ENCODE assay signal across 19 mouse cellular contexts in genomic region chr4:98478005-98478404, GRCm38 (mm10).
DNase-seq lines count a peak whose midpoint lies in the region; ATAC-seq and TF ChIP-seq lines count a peak whose summit lies in the region.
"Had no signal": no experiment of that assay in that cellular context is flagged by ENCODE, and none has a peak within 500 bp of the region (broad histone marks: within the 10 kb centered on the region; RNA-seq: fewer than 3 reads in every experiment).

No protein-coding gene starts in this region.

- H3K4me1 ChIP-seq in forebrain, embryonic 13.5 days, result 0 out of 2 replicates have a peak, but pooled peaks cover 3% of the 10 kb centered on the region
- H3K4me1 ChIP-seq: heart, embryonic 15.5 days had no signal

- peak overlapping the region; percentile 24 for H3K4me2 ChIP-seq in myocyte (ENCODE audit: low read depth)
- no peak overlapping the region for H3K4me2 ChIP-seq in forebrain, embryonic 13.5 days
- H3K4me2 ChIP-seq: heart, embryonic 11.5 days; heart, embryonic 15.5 days; hindbrain, embryonic 13.5 days had no signal

- H3K9me3 ChIP-seq in forebrain, embryonic 13.5 days (replicated peaks), result no peaks in the 10 kb centered on the region
- H3K9me3 ChIP-seq: embryonic facial prominence, embryonic 10.5 days; heart, embryonic 15.5 days; hindbrain, embryonic 13.5 days had no signal

- no peak overlapping the region for H3K27ac ChIP-seq in forebrain, embryonic 13.5 days
- H3K27ac ChIP-seq: embryonic facial prominence, embryonic 10.5 days; heart, adult 2 months; heart, embryonic 15.5 days; hindbrain, embryonic 13.5 days had no signal

- DNase-seq in frontal cortex, postnatal 36 days (ENCODE audit: low spot score in 2 of 2), result no peak
- DNase-seq in adipocyte (ENCODE audit: low spot score), result peak; percentile 32
- no peak for DNase-seq in kidney, adult 8-10 months
- DNase-seq: adrenal gland, postnatal 25 days; cerebellum, adult 2 months; cerebellum, postnatal 10 days; gastrocnemius, postnatal 14 days; heart, adult 2 months; heart, postnatal 14 days had no signal

- TF ChIP-seq POLR2A in myocyte (IDR thresholded peaks at IDR 0.05; ENCODE audit: insufficient read length, low read depth), result no peak

- H3K27me3 ChIP-seq in myocyte (ENCODE audit: control insufficient read depth, insufficient read depth, insufficient read length), result no peaks in the 10 kb centered on the region
- no peaks in the 10 kb centered on the region for H3K27me3 ChIP-seq in forebrain, embryonic 13.5 days
- H3K27me3 ChIP-seq: CH12.LX; heart, embryonic 15.5 days; hindbrain, embryonic 13.5 days had no signal

- WGBS in forebrain, embryonic 13.5 days, result 75% methylated on average over 3 of the region's 3 CpGs

- H3K36me3 ChIP-seq in myocyte (ENCODE audit: control insufficient read depth, insufficient read depth), result no peaks in the 10 kb centered on the region
- no peaks in the 10 kb centered on the region for H3K36me3 ChIP-seq in forebrain, embryonic 13.5 days (ENCODE audit: poor library complexity, severe bottlenecking)
- H3K36me3 ChIP-seq: embryonic facial prominence, embryonic 10.5 days; heart, embryonic 15.5 days; hindbrain, embryonic 13.5 days had no signal

- no peak overlapping the region for H3ac ChIP-seq in myocyte (ENCODE audit: control insufficient read depth, insufficient read length)

- ATAC-seq in frontal cortex, adult (ENCODE audit: low TSS enrichment), result peak; percentile 89
- ATAC-seq in forebrain, embryonic 13.5 days, result no peak
- no peak for ATAC-seq in inflammation-experienced regulatory T-cells, adult 6 months
- ATAC-seq: forebrain, embryonic 14.5 days had no signal

- no peaks in the 10 kb centered on the region for H3K79me2 ChIP-seq in myocyte (ENCODE audit: control insufficient read depth, insufficient read depth)

- H3K4me3 ChIP-seq in myocyte, result no peak overlapping the region
- no peak overlapping the region for H3K4me3 ChIP-seq in forebrain, embryonic 13.5 days
- H3K4me3 ChIP-seq: embryonic facial prominence, embryonic 10.5 days; heart, adult 2 months; heart, embryonic 15.5 days; hindbrain, embryonic 13.5 days had no signal

- no peak overlapping the region for H3K9ac ChIP-seq in forebrain, embryonic 13.5 days
- H3K9ac ChIP-seq: heart, embryonic 15.5 days; hindbrain, embryonic 13.5 days had no signal

TF ChIP-seq in myocyte, 11 proteins besides CTCF, POLR2A, EP300 and RAD21:
- no peak for TF ChIP-seq MYOG (IDR thresholded peaks at IDR 0.05; ENCODE audit: control insufficient read depth in 1 of 3, insufficient read depth in 1 of 3, insufficient read length in 2 of 3, low read depth in 2 of 3)
- no peak for TF ChIP-seq SRF (IDR thresholded peaks at IDR 0.05; ENCODE audit: control insufficient read depth, insufficient read length, low read depth)
- no peak for TF ChIP-seq MYOD1 (IDR thresholded peaks at IDR 0.05; ENCODE audit: control insufficient read depth in 1 of 3, insufficient read length in 2 of 3, low read depth in 2 of 3)
- no peak for TF ChIP-seq TCF12 (IDR thresholded peaks at IDR 0.05; ENCODE audit: insufficient read depth, poor library complexity, severe bottlenecking)
- no peak for TF ChIP-seq TCF3 (IDR thresholded peaks at IDR 0.05; ENCODE audit: insufficient read length, low read depth)
- no peak for TF ChIP-seq POLR2AphosphoS2 (IDR thresholded peaks at IDR 0.05; ENCODE audit: insufficient read length, low read depth)
